Mouse (Mus musculus): ENCODE results near the gene Sde2. TPM values are rescaled to one million over a fixed set of nuclear protein-coding genes. Genes with fewer than 3 reads are reported as not detected.

Gene Sde2
- 89.7 TPM for polyA plus RNA-seq (2017; shearing (Covaris generic))

GRCm38 (mm10) chr1:180850316-180851270 lies at the start of gene Sde2:
TSS of gene Sde2 (plus strand) at chr1:180851127.

GRCm38 (mm10) chr1:180813885-180814740 lies 36.8 kb upstream of the Sde2 start, which contains the start of gene H3f3a:
TSS of gene H3f3a (minus strand) at chr1:180813943.

GRCm38 (mm10) chr1:180892808-180893207 lies 41.9 kb downstream of the Sde2 start, which contains the start of gene Lefty2:
TSS of gene Lefty2 (plus strand) at chr1:180893108.

GRCm38 (mm10) chr1:180904039-180904814 lies 53.3 kb downstream of the Sde2 start, which contains the start of gene Pycr2:
TSS of gene Pycr2 (plus strand) at chr1:180904293.

Other genes with a start within 250 kb of the Sde2 start
- 22.2 TPM for gene Lin9, start 210.0 kb upstream of the Sde2 start, polyA plus RNA-seq (2017; shearing (Covaris generic))
- not detected for gene Mixl1, start 154.1 kb upstream of the Sde2 start, polyA plus RNA-seq (2017; shearing (Covaris generic))
- gene Acbd3, start 125.1 kb upstream of the Sde2 start, polyA plus RNA-seq (2017; shearing (Covaris generic)): 54.7 TPM
- 957 TPM for gene H3f3a, start 37.2 kb upstream of the Sde2 start, polyA plus RNA-seq (2017; shearing (Covaris generic))
- gene Lefty2, start 42.0 kb downstream of the Sde2 start, polyA plus RNA-seq (2017; shearing (Covaris generic)): not detected
- gene Pycr2, start 53.2 kb downstream of the Sde2 start, polyA plus RNA-seq (2017; shearing (Covaris generic)): 48.0 TPM
- gene Lefty1, start 83.9 kb downstream of the Sde2 start, polyA plus RNA-seq (2017; shearing (Covaris generic)): not detected
- 48.1 TPM for gene Tmem63a, start 91.2 kb downstream of the Sde2 start, polyA plus RNA-seq (2017; shearing (Covaris generic))
- 10.7 TPM for gene Ephx1, start 169.8 kb downstream of the Sde2 start, polyA plus RNA-seq (2017; shearing (Covaris generic))
- gene 9130409I23Rik, start 200.1 kb downstream of the Sde2 start, polyA plus RNA-seq (2017; shearing (Covaris generic)): not detected